Mouse (Mus musculus) limb, embryonic 14.5 days (tissue): ENCODE data around the gene Actn4. TPM values are rescaled to one million over a fixed set of nuclear protein-coding genes. Genes with fewer than 3 reads are reported as not detected.
A peak's percentile ranks its signal among the peaks of the same experiment; 100 is the strongest.

Experiments used
- ATAC-seq: fragments of 200-750 bp; cut with Nextera tagmentation; 2 replicates; pipeline ENCODE4 v1.8.0; 2017; ENCODE audit warnings: low read depth, moderate number of reproducible peaks, moderate TSS enrichment; ENCODE audit not compliant: low FRiP score
- DNase-seq: peaks from one replicate; pipeline ENCODE4 v3.0.0-alpha.2; 2015; ENCODE audit warnings: low spot score
- H3K27ac ChIP-seq: fragments of 300-500 bp; sonication (generic); replicated peaks from 2 replicates; pipeline ENCODE4 v1.5.1; 2014; ENCODE audit warnings: low read depth, mild to moderate bottlenecking, low read length, moderate library complexity, mixed read lengths
- H3K27me3 ChIP-seq: fragments of 300-500 bp; sonication (generic); 2 replicates; pipeline ENCODE4 v1.6.1; 2014; ENCODE audit warnings: low read length, mixed read lengths; ENCODE audit not compliant: control insufficient read depth, insufficient read depth
- H3K36me3 ChIP-seq: fragments of 300-500 bp; sonication (generic); 2 replicates; pipeline ENCODE4 v1.6.1; 2014; ENCODE audit warnings: mild to moderate bottlenecking, low read length, moderate library complexity, mixed read lengths; ENCODE audit not compliant: control insufficient read depth, insufficient read depth
- H3K4me1 ChIP-seq: fragments of 300-500 bp; sonication (generic); 2 replicates; pipeline ENCODE4 v1.6.1; 2014; ENCODE audit warnings: antibody characterized with exemption, low read length, mixed read lengths; ENCODE audit not compliant: control insufficient read depth, insufficient read depth
- H3K4me2 ChIP-seq: fragments of 300-500 bp; sonication (generic); replicated peaks from 2 replicates; pipeline ENCODE4 v1.6.1; 2014; ENCODE audit warnings: low read depth, mild to moderate bottlenecking, low read length, moderate library complexity; ENCODE audit not compliant: severe bottlenecking
- H3K4me3 ChIP-seq: fragments of 300-500 bp; sonication (generic); replicated peaks from 2 replicates; pipeline ENCODE4 v1.5.1; 2014; ENCODE audit warnings: low read length
- H3K9ac ChIP-seq: fragments of 300-500 bp; sonication (generic); 2 replicates; pipeline ENCODE4 v1.6.1; 2014; ENCODE audit warnings: mild to moderate bottlenecking, low read depth, low read length, moderate library complexity; ENCODE audit not compliant: severe bottlenecking
- H3K9me3 ChIP-seq: fragments of 300-500 bp; sonication (generic); 2 replicates; pipeline ENCODE4 v1.6.1; 2016; ENCODE audit warnings: low read length; ENCODE audit not compliant: control insufficient read depth
- POLR2A ChIP-seq: fragments of 200-500 bp; IDR thresholded peaks from 2 replicates; pipeline ENCODE4 v1.8.0; 2012; ENCODE audit warnings: inconsistent platforms, mild to moderate bottlenecking, moderate library complexity, borderline replicate concordance; ENCODE audit not compliant: insufficient read depth, insufficient read length; ENCODE audit errors: extremely low read depth
- WGBS: fragments of 180-500 bp; shearing (Covaris S2); extraction: QIAGEN DNeasy Blood & Tissue Kit; methylation state at CpG from one replicate; pipeline ENCODE4 v1.1.7; 2014; 5-methylcytosine and 5-hydroxymethylcytosine counted together
- polyA plus RNA-seq, 2 experiments: library from polyadenylated mRNA; depleted of rRNA in 1 of 2; stranded (reverse) in 1 of 2; unstranded in 1 of 2; fragments of >200 nt; fragmentation: Nextera tagmentation in 1 of 2; extraction: Ambion mirVana in 1 of 2; gene quantifications; 2 replicates each; pipeline versions ENCODE4 v1.2.1 to v1.2.3; 2012 to 2014

Actn4 gene
- polyA plus RNA-seq (2012; rRNA removed) (268 and 299 TPM in 2 replicates), polyA plus RNA-seq (2014; fragmentation: Nextera tagmentation; extraction: Ambion mirVana) (295 and 304 TPM in 2 replicates)

GRCm38 (mm10) chr7:28961927-28962670 lies at the start of gene Actn4:
TSS of gene Actn4 (minus strand) at chr7:28962340.
- WGBS = under 1% methylated on average over 54 of the region's 76 CpGs
- Histone ChIP-seq H3K9ac (peak within 1 kb of the TSS; percentile 90), H3K4me3 (peak within 1 kb of the TSS; percentile 100), H3K9me3 (no peaks in the 10 kb centered on the region), H3K27ac (peak within 1 kb of the TSS; percentile 88), H3K36me3 (no peaks in the 10 kb centered on the region; the same call in 1 of the 2 replicates), H3K4me1 (peaks cover 42% of the 10 kb centered on the region), H3K27me3 (no peaks in the 10 kb centered on the region), H3K4me2 (peak within 1 kb of the TSS; percentile 75)
- peak; percentile 96; the same call in 1 of the 2 replicates for TF ChIP-seq POLR2A
- DNase-seq (peak; percentile 99), ATAC-seq (peak; percentile 92)

GRCm38 (mm10) chr7:29008714-29009113 lies 46.6 kb upstream of the Actn4 start:
- 78% methylated on average over 9 of the region's 9 CpGs for WGBS
- DNase-seq = no peak
- Histone ChIP-seq H3K4me2 (no peak overlapping the region), H3K9ac (no peak overlapping the region), H3K36me3 (no peaks in the 10 kb centered on the region), H3K27me3 (no peaks in the 10 kb centered on the region), H3K9me3 (no peaks in the 10 kb centered on the region), H3K27ac (no peak overlapping the region), H3K4me3 (no peak overlapping the region), H3K4me1 (no peaks in the 10 kb centered on the region)
- no peak for TF ChIP-seq POLR2A
- no peak for ATAC-seq

GRCm38 (mm10) chr7:29008171-29008570 lies 46.0 kb upstream of the Actn4 start:
- no peaks in the 10 kb centered on the region for H3K4me1 ChIP-seq
- H3K27ac ChIP-seq = no peak overlapping the region
- H3K9ac ChIP-seq = no peak overlapping the region
- no peaks in the 10 kb centered on the region for H3K9me3 ChIP-seq
- no peak overlapping the region for H3K4me2 ChIP-seq
- DNase-seq (no peak), ATAC-seq (no peak)
- TF ChIP-seq POLR2A = no peak
- H3K4me3 ChIP-seq = no peak overlapping the region
- H3K27me3 ChIP-seq = no peaks in the 10 kb centered on the region
- WGBS = 93% methylated on average over 10 of the region's 10 CpGs
- no peaks in the 10 kb centered on the region for H3K36me3 ChIP-seq

- WGBS = 78% methylated on average over 9 of the region's 9 CpGs
- Histone ChIP-seq H3K36me3 (no peaks in the 10 kb centered on the region), H3K9me3 (no peaks in the 10 kb centered on the region), H3K4me1 (no peaks in the 10 kb centered on the region), H3K9ac (no peak overlapping the region), H3K27me3 (no peaks in the 10 kb centered on the region), H3K27ac (no peak overlapping the region), H3K4me3 (no peak overlapping the region), H3K4me2 (no peak overlapping the region)
- no peak for ATAC-seq
- no peak for DNase-seq
- TF ChIP-seq POLR2A = no peak
Observed at GRCm38 (mm10) chr7:29007224-29008101, 45.3 kb upstream of the Actn4 start.
